Mouse (Mus musculus) lung, adult 2 months (tissue): ENCODE measurements at regions not wholly inside any gene's neighbourhood (a gene's known extent, or its start where the extent isn't known, plus 50 kb on each side); places are given as distances from the start of the nearest gene placed in this dataset.

Experiments used
- CTCF ChIP-seq: fragments of 200-500 bp; IDR thresholded peaks from 2 replicates; pipeline ENCODE4 v1.5.1; 2011; ENCODE audit warnings: mild to moderate bottlenecking, low read length, control low read depth; ENCODE audit not compliant: insufficient read depth
- POLR2A ChIP-seq: fragments of 200-500 bp; IDR thresholded peaks from 2 replicates; pipeline ENCODE4 v1.6.1; 2011; ENCODE audit warnings: low read depth, mild to moderate bottlenecking, control low read depth, low read length, borderline replicate concordance; ENCODE audit errors: extremely low read depth

- TF ChIP-seq CTCF = no peak
- no peak for TF ChIP-seq POLR2A
Measured at GRCm38 (mm10) chr10:96377549-96377948, 239.3 kb upstream of the Btg1 start.
